Mouse (Mus musculus): ENCODE measurements around the gene Cbfa2t3. TPM values are rescaled to one million over a fixed set of nuclear protein-coding genes. Genes with fewer than 3 reads are reported as not detected.

Cbfa2t3 gene
- polyA plus RNA-seq, 1 experiment = 0.07 TPM

DNA sequence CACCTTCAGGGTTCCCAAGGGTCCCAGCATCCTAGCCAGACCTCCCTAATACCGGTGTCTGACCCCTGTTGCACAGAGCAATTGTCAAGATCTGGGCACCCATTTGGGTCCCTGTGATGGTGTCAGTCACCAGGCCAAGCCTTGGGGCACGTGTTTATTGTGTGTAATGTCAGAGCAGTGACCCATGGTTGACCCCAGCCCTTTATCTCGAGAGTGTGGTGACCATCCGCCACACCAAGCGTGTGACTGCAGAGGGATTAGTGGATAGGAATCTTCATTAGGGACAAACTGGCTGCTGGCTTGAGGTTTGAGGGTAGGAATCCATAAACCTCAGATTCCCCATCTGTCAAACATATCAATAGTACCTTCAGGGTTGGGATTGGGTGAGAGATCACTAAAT lies 29.5 kb downstream of the Cbfa2t3 start:
- H3K4me3 ChIP-seq (ENCODE audit: insufficient read depth, low read length) = no peak overlapping the region
- H3K27ac ChIP-seq (ENCODE audit: insufficient read depth, low read length) = no peak overlapping the region
- TF ChIP-seq CTCF (IDR thresholded peaks at IDR 0.05; ENCODE audit: borderline replicate concordance, insufficient read depth, low read length) (no peak), POLR2A (IDR thresholded peaks at IDR 0.05; ENCODE audit: low read depth, low read length) (no peak)
- H3K4me1 ChIP-seq (ENCODE audit: control insufficient read depth, insufficient read depth, low read length) = no peaks in the 10 kb centered on the region

DNA sequence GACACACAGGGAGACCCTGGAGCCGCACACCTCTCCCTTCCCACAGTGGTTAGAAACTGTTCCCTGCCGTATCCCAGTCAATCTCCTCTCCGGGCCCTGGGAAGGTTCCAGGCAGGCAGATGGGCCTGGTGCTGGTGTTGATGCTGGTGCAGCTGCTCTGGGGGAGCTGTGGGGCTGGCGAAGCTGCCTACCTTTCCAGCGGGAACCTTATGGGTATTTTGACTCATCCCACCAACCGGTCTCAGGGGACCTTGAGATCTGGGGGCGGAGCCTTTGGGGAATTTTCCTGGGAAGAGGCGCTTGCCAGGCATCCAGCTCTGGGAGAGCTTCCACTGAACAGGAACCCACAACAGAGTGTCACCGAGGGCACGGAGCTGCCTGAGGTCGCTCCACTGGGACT lies 31.1 kb downstream of the Cbfa2t3 start:
- H3K4me1 ChIP-seq (ENCODE audit: control insufficient read depth, insufficient read depth, low read length) = no peaks in the 10 kb centered on the region
- no peak overlapping the region for H3K27ac ChIP-seq (ENCODE audit: insufficient read depth, low read length)
- TF ChIP-seq CTCF (IDR thresholded peaks at IDR 0.05; ENCODE audit: borderline replicate concordance, insufficient read depth, low read length) (no peak), POLR2A (IDR thresholded peaks at IDR 0.05; ENCODE audit: low read depth, low read length) (no peak)
- H3K4me3 ChIP-seq (ENCODE audit: insufficient read depth, low read length) = no peak overlapping the region

DNA sequence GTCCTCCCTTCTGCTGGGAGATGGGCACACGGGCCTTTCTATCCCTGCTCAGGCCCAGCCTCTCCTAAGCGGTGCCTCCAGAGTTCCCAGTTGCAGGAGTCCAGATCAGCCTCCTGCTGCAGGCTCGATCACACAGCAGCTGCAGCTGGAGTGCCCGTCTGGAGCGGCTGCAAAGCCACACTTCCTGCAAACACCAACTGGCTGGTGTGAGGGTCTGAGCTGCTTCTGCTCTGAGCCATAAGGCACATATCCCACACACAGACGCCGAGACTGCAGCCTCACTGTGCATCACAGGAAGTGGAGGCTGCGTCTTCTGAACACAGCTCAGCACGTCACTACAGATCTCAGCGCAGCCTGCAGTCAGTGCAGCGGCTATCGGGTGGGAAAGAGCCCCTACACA lies 32.1 kb downstream of the Cbfa2t3 start:
- TF ChIP-seq POLR2A (IDR thresholded peaks at IDR 0.05; ENCODE audit: low read depth, low read length) (no peak), CTCF (IDR thresholded peaks at IDR 0.05; ENCODE audit: borderline replicate concordance, insufficient read depth, low read length) (no peak)
- Histone ChIP-seq H3K4me1 (ENCODE audit: control insufficient read depth, insufficient read depth, low read length) (0 out of 2 replicates have a peak, but pooled peaks cover under 1% of the 10 kb centered on the region), H3K27ac (ENCODE audit: insufficient read depth, low read length) (no peak overlapping the region), H3K4me3 (ENCODE audit: insufficient read depth, low read length) (no peak overlapping the region)

DNA sequence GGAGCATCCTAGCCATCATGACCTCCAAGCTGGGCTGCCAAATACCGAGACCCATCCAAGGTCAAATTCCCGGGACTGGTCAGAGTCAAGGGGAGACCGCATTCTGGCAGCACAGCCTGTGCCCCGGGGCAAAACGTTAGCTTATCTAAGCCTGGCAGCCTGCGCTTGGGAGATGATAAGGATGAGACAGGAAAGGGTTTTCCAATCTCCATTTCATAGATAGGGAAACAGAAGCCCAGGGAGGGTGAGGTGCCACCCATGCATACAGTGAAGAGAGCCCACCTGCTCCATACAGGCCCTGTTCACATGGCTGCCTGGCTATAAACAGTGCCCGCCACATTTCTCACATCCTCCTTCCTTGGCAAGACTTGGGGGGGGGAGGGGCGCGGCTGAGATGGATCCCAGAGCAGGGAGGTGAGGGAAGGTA lies 32.6 kb downstream of the Cbfa2t3 start:
- peaks cover 5% of the 10 kb centered on the region for H3K4me1 ChIP-seq (ENCODE audit: control insufficient read depth, insufficient read depth, low read length)
- H3K27ac ChIP-seq (ENCODE audit: insufficient read depth, low read length) = no peak overlapping the region
- no peak overlapping the region for H3K4me3 ChIP-seq (ENCODE audit: insufficient read depth, low read length)
- TF ChIP-seq CTCF (IDR thresholded peaks at IDR 0.05; ENCODE audit: borderline replicate concordance, insufficient read depth, low read length) = no peak
- TF ChIP-seq POLR2A (IDR thresholded peaks at IDR 0.05; ENCODE audit: low read depth, low read length) = no peak

DNA sequence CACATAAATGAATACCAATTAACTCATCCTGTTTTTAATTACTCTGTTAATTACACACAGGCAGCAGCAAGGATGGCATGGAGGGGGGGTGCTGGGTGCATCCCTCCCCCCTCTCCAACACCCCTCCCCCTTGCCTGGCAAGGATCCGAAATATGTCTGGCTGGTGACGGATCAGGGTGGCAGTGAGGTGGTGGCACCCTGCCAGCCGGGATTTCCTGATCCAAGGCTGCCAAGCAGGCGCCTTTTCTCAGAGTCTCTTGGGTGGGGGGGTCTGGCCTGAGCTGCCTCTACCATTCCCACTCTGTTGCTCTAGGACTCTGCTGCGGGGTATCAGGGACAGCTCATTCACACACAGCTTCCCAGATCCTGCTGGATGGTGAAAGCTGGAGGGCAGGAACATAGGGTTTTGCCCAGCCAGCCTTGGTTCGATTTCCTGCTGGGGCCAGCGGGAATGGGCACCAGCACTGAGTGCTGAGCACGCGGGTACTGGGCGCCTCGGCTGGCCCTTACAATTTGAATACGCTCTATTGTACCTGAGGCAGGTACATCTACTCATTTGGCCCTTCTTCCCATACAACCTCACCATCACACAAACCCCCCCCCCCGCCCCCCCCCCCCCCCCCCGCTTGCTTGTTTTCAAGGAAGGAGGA lies 33.1 kb downstream of the Cbfa2t3 start:
- Histone ChIP-seq H3K27ac (ENCODE audit: insufficient read depth, low read length) (no peak overlapping the region), H3K4me3 (ENCODE audit: insufficient read depth, low read length) (no peak overlapping the region), H3K4me1 (ENCODE audit: control insufficient read depth, insufficient read depth, low read length) (peaks cover 8% of the 10 kb centered on the region)
- no peak for TF ChIP-seq CTCF (IDR thresholded peaks at IDR 0.05; ENCODE audit: borderline replicate concordance, insufficient read depth, low read length)
- TF ChIP-seq POLR2A (IDR thresholded peaks at IDR 0.05; ENCODE audit: low read depth, low read length) = no peak

DNA sequence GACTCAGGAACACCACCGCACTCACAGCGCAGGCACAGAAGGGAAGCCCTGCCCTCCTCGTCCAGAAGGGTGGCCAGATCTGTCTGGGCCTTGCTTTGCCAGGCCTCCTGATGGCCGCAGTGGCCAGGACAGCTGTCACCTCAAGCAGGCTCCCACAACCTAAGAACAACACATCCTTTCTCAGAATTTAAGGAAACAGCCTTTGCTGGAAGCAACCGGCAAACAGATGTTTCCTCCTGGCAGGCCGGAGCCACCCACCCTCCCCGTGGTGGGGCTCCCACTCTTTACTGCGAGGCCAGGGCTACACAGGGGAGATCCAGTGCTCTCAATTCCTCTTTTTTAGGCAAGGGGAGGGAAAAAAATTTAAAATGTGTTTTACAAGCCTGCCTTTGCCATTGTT lies 33.7 kb downstream of the Cbfa2t3 start:
- Histone ChIP-seq H3K4me1 (ENCODE audit: control insufficient read depth, insufficient read depth, low read length) (peaks cover 11% of the 10 kb centered on the region), H3K27ac (ENCODE audit: insufficient read depth, low read length) (no peak overlapping the region), H3K4me3 (ENCODE audit: insufficient read depth, low read length) (no peak overlapping the region)
- no peak for TF ChIP-seq POLR2A (IDR thresholded peaks at IDR 0.05; ENCODE audit: low read depth, low read length)
- no peak for TF ChIP-seq CTCF (IDR thresholded peaks at IDR 0.05; ENCODE audit: borderline replicate concordance, insufficient read depth, low read length)

DNA sequence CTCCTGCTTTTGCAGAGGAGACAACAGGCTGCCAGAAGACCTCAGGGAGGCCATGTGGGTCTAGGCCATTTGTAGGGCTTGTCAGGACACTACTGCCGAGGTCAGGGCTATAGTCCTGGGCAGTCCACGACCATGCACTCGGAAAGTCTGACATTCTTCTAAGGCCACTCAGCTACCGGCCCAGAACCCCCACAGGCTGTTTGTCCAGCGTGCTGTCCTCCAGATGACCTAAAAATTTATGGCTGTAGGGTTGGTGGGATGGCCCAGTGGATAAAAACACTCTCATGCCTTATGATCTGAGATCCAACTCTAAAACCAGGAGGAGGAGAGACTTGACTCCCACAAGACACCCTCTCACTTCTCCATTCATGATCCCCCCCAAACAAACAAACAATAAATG lies 35.2 kb downstream of the Cbfa2t3 start:
- TF ChIP-seq POLR2A (IDR thresholded peaks at IDR 0.05; ENCODE audit: low read depth, low read length) (no peak), CTCF (IDR thresholded peaks at IDR 0.05; ENCODE audit: borderline replicate concordance, insufficient read depth, low read length) (no peak)
- Histone ChIP-seq H3K4me1 (ENCODE audit: control insufficient read depth, insufficient read depth, low read length) (peaks cover 11% of the 10 kb centered on the region), H3K4me3 (ENCODE audit: insufficient read depth, low read length) (no peak overlapping the region), H3K27ac (ENCODE audit: insufficient read depth, low read length) (no peak overlapping the region)

DNA sequence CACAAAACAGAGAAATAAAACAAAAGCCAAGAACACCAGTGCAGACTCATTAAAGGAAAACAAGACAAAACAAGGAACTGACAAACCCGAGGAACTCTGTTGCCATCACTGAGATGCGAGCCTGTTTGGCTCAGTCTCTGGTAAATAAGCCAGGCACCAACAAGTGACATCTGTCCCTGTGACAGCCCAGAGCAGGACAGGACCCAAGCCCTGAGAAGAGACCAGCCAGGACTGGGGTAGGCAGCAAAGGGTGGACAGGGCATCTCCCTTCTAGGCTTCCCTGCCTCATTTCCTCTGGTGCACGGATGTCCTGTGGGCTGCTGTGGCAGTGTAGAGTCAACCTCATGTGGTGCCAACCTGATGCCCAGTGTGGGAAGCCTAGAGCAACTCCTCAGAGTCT lies 35.8 kb downstream of the Cbfa2t3 start:
- TF ChIP-seq CTCF (IDR thresholded peaks at IDR 0.05; ENCODE audit: borderline replicate concordance, insufficient read depth, low read length) = no peak
- TF ChIP-seq POLR2A (IDR thresholded peaks at IDR 0.05; ENCODE audit: low read depth, low read length) = no peak
- H3K4me1 ChIP-seq (ENCODE audit: control insufficient read depth, insufficient read depth, low read length) = peaks cover 11% of the 10 kb centered on the region
- no peak overlapping the region for H3K27ac ChIP-seq (ENCODE audit: insufficient read depth, low read length)
- no peak overlapping the region for H3K4me3 ChIP-seq (ENCODE audit: insufficient read depth, low read length)

DNA sequence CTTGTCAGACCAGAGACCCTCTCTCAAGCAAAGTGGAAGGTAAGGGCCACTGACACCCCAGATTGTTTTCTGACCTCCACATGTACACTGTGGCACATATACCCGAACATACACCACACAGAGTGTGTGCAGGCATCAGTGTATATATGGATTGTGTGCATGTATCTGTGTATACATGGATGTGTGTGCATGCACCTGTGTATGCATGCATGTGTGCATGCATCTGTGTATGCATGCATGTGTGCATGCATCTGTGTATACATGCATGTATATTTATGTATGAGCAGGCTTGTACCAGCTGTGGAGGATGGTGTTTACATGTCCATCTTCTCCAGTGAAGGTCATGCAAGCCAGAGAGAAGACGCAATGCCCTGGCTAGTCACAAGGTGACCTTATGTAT lies 37.0 kb downstream of the Cbfa2t3 start:
- TF ChIP-seq POLR2A (IDR thresholded peaks at IDR 0.05; ENCODE audit: low read depth, low read length) (no peak), CTCF (IDR thresholded peaks at IDR 0.05; ENCODE audit: borderline replicate concordance, insufficient read depth, low read length) (no peak)
- peaks cover 14% of the 10 kb centered on the region for H3K4me1 ChIP-seq (ENCODE audit: control insufficient read depth, insufficient read depth, low read length)
- no peak overlapping the region for H3K27ac ChIP-seq (ENCODE audit: insufficient read depth, low read length)
- no peak overlapping the region for H3K4me3 ChIP-seq (ENCODE audit: insufficient read depth, low read length)

DNA sequence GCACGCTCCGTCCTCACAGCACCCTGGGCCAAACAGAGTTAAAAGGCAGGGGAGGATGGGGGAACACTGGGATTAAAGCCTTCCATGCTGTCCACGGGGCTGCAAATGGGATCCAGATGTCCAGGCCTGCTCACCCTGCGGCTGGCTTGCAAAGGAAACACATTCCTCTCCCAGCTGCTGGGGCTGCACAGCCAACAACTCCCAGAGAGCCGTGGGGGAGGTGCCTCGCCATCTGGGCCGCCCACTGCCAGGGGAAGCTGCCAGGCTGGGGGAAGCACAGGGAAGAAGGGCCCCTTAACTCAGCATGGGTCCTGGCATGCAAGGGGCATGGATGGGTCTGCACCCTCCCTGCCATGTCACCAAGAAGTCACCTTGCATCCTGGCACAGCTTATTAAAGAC lies 37.8 kb downstream of the Cbfa2t3 start:
- Histone ChIP-seq H3K4me3 (ENCODE audit: insufficient read depth, low read length) (no peak overlapping the region), H3K27ac (ENCODE audit: insufficient read depth, low read length) (no peak overlapping the region), H3K4me1 (ENCODE audit: control insufficient read depth, insufficient read depth, low read length) (peaks cover 14% of the 10 kb centered on the region)
- TF ChIP-seq CTCF (IDR thresholded peaks at IDR 0.05; ENCODE audit: borderline replicate concordance, insufficient read depth, low read length) = no peak
- no peak for TF ChIP-seq POLR2A (IDR thresholded peaks at IDR 0.05; ENCODE audit: low read depth, low read length)
